Mouse (Mus musculus) bone marrow, adult 2 months (tissue): Measurements from ENCODE around the gene Sycp3.

ENCODE experiments used
- CTCF ChIP-seq: fragments of 200-500 bp; IDR thresholded peaks from 2 replicates; pipeline ENCODE4 v1.5.1; 2011; ENCODE audit warnings: low read length, control low read depth; ENCODE audit not compliant: control insufficient read depth, insufficient read depth
- POLR2A ChIP-seq: fragments of 200-500 bp; IDR thresholded peaks from 2 replicates; pipeline ENCODE4 v1.6.1; 2011; ENCODE audit warnings: low read depth, mild to moderate bottlenecking, control low read depth, low read length, borderline replicate concordance; ENCODE audit not compliant: control insufficient read depth

DNA sequence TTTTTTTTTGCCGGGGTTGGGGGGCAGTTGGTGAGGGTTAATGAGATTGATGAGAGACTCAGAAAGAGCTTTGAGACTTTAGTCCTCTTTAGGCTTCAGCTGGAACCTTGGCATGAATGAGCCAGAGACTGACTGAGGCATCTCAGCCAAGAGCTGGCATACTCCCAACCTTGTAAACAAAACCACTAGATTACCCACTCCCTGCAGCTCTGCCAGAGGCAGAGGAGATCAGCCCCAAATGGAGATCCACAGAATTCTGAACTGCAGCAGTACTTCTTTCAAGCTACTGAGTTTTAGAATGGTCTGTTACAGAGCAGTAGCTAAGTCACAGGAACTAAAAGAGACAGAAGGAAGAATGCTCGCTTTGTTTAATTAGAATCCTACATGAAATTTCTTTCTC lies 8.1 kb upstream of the Sycp3 start:
- TF ChIP-seq POLR2A (no peak), CTCF (no peak)
